Mouse (Mus musculus): ENCODE results near the gene Tfb1m.

The Tfb1m gene

GRCm38 (mm10) chr17:3514316-3514715, 43.3 kb downstream of the Tfb1m start:
- no peak for DNase-seq (ENCODE audit: low spot score in 2 of 2)

- DNase-seq (ENCODE audit: low spot score in 2 of 2): peak in 1 of 2 experiments; percentile 32
Observed at GRCm38 (mm10) chr17:3509841-3510240, 47.7 kb downstream of the Tfb1m start.

GRCm38 (mm10) chr17:3506508-3506907, 51.1 kb downstream of the Tfb1m start:
- DNase-seq (ENCODE audit: low spot score in 2 of 2): no peak

GRCm38 (mm10) chr17:3505711-3506110, 51.9 kb downstream of the Tfb1m start:
- DNase-seq (ENCODE audit: low spot score in 2 of 2): no peak

- no peak for DNase-seq (ENCODE audit: low spot score in 2 of 2)
Observed at GRCm38 (mm10) chr17:3500936-3501335, 56.6 kb downstream of the Tfb1m start.

- DNase-seq (ENCODE audit: low spot score in 2 of 2): no peak
Observed at GRCm38 (mm10) chr17:3500076-3500475, 57.5 kb downstream of the Tfb1m start.

GRCm38 (mm10) chr17:3499468-3499867, 58.1 kb downstream of the Tfb1m start:
- DNase-seq (ENCODE audit: low spot score in 2 of 2): no peak

- DNase-seq (ENCODE audit: low spot score in 2 of 2): no peak
Observed at GRCm38 (mm10) chr17:3498580-3498979, 59.0 kb downstream of the Tfb1m start.

GRCm38 (mm10) chr17:3498086-3498485, 59.5 kb downstream of the Tfb1m start:
- peak in 1 of 2 experiments; percentile 8 for DNase-seq (ENCODE audit: low spot score in 2 of 2)

GRCm38 (mm10) chr17:3496080-3496479, 61.5 kb downstream of the Tfb1m start:
- no peak for DNase-seq (ENCODE audit: low spot score in 2 of 2)

GRCm38 (mm10) chr17:3495576-3495975, 62.0 kb downstream of the Tfb1m start:
- no peak for DNase-seq (ENCODE audit: low spot score in 2 of 2)

GRCm38 (mm10) chr17:3491667-3492066, 65.9 kb downstream of the Tfb1m start:
- DNase-seq (ENCODE audit: low spot score in 2 of 2): no peak

- no peak for DNase-seq (ENCODE audit: low spot score in 2 of 2)
Observed at GRCm38 (mm10) chr17:3491065-3491464, 66.5 kb downstream of the Tfb1m start.

- no peak for DNase-seq (ENCODE audit: low spot score in 2 of 2)
Observed at GRCm38 (mm10) chr17:3490216-3490895, 67.2 kb downstream of the Tfb1m start.

GRCm38 (mm10) chr17:3487721-3488601, 69.6 kb downstream of the Tfb1m start:
- no peak for DNase-seq (ENCODE audit: low spot score in 2 of 2)

GRCm38 (mm10) chr17:3487211-3487610, 70.4 kb downstream of the Tfb1m start:
- DNase-seq (ENCODE audit: low spot score in 2 of 2): no peak

GRCm38 (mm10) chr17:3485851-3486250, 71.7 kb downstream of the Tfb1m start:
- no peak for DNase-seq (ENCODE audit: low spot score in 2 of 2)

- DNase-seq (ENCODE audit: low spot score in 2 of 2): no peak
Observed at GRCm38 (mm10) chr17:3483091-3483490, 74.5 kb downstream of the Tfb1m start.

GRCm38 (mm10) chr17:3481576-3482575, 75.7 kb downstream of the Tfb1m start:
- no peak for DNase-seq (ENCODE audit: low spot score in 2 of 2)

- DNase-seq (ENCODE audit: low spot score in 2 of 2): no peak
Observed at GRCm38 (mm10) chr17:3476546-3476945, 81.0 kb downstream of the Tfb1m start.

- DNase-seq (ENCODE audit: low spot score in 2 of 2): no peak
Observed at GRCm38 (mm10) chr17:3472018-3472417, 85.6 kb downstream of the Tfb1m start.

Measured in spleen, postnatal 14 days (tissue).